Mouse (Mus musculus): Measurements from ENCODE around the gene Myoz1. TPM values are rescaled to one million over a fixed set of nuclear protein-coding genes. Genes with fewer than 3 reads are reported as not detected.

Gene Myoz1
- polyA plus RNA-seq, 1 experiment from 2014 or later, result 0.95 TPM

DNA sequence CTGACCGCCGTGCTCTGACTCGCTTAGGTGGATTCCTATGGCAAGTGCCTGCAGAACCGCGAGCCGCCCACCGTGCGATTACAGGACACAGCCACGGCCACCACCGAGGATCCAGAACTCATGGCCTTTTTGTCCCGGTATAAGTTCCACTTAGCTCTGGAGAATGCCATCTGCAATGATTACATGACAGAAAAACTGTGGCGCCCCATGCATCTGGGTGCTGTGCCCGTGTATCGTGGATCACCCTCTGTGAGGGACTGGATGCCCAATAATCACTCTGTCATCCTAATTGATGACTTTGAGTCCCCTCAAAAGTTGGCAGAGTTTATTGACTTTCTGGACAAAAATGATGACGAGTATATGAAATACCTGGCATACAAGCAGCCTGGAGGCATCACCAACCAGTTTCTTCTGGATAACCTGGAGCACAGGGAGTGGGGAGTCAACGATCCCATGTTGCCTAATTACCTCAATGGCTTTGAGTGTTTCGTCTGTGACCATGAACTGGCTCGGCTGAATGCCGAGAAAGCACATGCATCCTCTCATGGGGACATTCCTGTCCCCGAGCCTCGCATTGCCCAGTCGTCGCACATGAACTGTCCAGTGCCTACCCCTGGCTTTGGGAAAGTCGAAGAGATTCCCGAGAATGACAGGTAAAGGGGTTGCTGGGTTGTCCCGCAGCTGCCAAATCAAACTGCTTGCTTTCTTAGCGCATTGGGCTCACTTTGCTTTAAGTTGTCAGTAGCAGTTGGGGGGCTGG, 39.6 kb upstream of the Myoz1 start:
- no peak for DNase-seq (ENCODE audit: low spot score)

DNA sequence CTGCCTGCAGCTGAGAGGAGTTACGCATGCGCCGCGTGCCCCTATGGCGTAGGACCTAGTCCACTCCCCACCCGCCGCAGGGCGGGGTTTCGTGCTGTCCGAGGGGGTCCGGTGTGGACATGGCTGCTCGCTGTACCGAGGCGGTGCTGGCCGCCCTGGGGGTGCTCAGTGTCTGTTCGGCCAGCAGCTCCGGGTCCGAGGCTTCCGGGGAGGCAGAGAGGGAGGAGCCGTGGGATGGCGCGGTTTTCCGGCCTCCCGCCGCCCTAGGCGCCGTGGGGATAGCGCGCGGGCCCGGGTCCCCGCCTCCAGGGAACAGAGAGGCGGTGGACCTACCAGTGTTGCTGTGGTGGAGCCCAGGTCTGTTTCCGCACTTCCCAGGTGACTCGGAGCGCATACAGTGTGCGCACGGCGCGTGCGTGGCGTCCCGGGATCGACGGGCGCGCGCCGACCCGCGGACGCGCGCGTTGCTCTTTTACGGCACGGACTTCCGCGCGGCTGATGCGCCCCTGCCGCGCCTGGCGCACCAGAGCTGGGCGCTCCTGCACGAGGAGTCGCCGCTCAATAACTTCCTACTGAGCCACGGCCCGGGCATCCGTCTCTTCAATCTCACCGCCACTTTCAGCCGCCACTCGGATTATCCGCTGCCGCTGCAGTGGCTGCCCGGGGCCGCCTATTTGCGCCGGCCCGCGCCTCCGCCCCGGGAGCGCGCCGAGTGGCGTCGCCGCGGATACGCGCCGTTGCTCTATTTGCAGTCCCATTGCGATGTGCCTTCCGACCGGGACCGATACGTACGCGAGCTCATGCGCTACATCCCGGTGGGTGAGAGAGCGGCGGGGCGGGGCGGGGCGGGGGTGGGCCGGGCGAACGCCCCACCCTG, 38.8 kb upstream of the Myoz1 start, which contains the start of gene Fut11:
TSS of gene Fut11 (plus strand) at position 85 of the 877 bp plus-strand sequence.
- H3K27me3 ChIP-seq (replicated peaks; ENCODE audit: control insufficient read depth, insufficient read depth, low read length), result no peaks in the 10 kb centered on the region
- peak within 1 kb of the TSS; percentile 74 for H3K4me2 ChIP-seq
- peak within 1 kb of the TSS; percentile 97 for H3K27ac ChIP-seq (ENCODE audit: low read depth, low read length)
- H3K4me3 ChIP-seq (ENCODE audit: low read depth, low read length), result peak within 1 kb of the TSS; percentile 73
- peak; percentile 87 for DNase-seq (ENCODE audit: low spot score)
- H3K4me1 ChIP-seq (replicated peaks; ENCODE audit: control insufficient read depth, insufficient read depth, low read length), result peaks cover 44% of the 10 kb centered on the region
- under 1% methylated on average over 111 of the region's 111 CpGs for WGBS
- H3K9me3 ChIP-seq (ENCODE audit: control insufficient read depth, low read length), result no peaks in the 10 kb centered on the region
- peaks cover 38% of the 10 kb centered on the region for H3K36me3 ChIP-seq (ENCODE audit: control insufficient read depth, insufficient read depth, low read length)
- H3K9ac ChIP-seq (ENCODE audit: low read depth, low read length), result peak within 1 kb of the TSS; percentile 89
- peak; percentile 87 for ATAC-seq (replicated peaks; ENCODE audit: low FRiP score)

More for the DNA sequence above, 39.6 kb upstream of the Myoz1 start:
- peak overlapping the region; percentile 97 for H3K27ac ChIP-seq (ENCODE audit: low read depth, low read length)
- no peak for ATAC-seq (replicated peaks; ENCODE audit: low FRiP score)
- no peaks in the 10 kb centered on the region for H3K9me3 ChIP-seq (ENCODE audit: control insufficient read depth, low read length)
- H3K4me2 ChIP-seq, result peak overlapping the region; percentile 74
- no peaks in the 10 kb centered on the region for H3K27me3 ChIP-seq (replicated peaks; ENCODE audit: control insufficient read depth, insufficient read depth, low read length)
- 21% methylated on average over 27 of the region's 27 CpGs for WGBS
- peak overlapping the region; percentile 73 for H3K4me3 ChIP-seq (ENCODE audit: low read depth, low read length)
- peaks cover 51% of the 10 kb centered on the region for H3K4me1 ChIP-seq (replicated peaks; ENCODE audit: control insufficient read depth, insufficient read depth, low read length)
- H3K9ac ChIP-seq (ENCODE audit: low read depth, low read length), result peak overlapping the region; percentile 89
- peaks cover 33% of the 10 kb centered on the region for H3K36me3 ChIP-seq (ENCODE audit: control insufficient read depth, insufficient read depth, low read length)

DNA sequence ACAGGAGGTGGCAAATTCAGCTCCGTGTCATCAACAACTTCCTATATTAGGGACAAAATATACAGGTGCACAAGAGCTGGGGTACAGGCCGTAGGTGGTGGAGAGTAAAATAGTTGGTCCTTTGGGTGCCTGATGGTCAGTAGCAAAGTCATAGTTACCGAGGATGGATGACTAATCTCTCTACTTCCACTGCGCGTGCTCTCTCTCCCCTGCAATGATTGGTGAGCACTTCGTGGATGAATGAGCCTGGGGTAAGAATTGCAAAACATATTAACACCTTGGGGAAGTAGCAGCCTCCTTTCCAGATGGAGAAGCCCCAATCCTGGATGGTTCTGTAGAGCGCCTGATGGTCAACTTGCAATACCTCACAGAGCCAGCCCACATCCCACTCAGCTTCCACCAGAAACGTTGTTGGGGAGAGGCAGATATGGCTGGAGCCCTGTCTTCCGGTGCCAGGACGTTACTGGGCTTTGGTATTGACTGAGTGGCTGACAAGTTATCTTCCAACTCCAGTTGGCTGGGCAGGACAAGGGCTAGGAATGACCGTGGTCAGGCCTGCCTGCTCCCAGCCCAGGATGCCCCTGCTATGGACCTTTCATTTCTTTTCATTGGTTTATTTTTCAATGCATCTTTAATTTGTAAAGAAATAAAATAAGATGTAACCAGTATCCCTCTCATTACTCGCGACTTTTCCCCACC, 38.0 kb upstream of the Myoz1 start:
- H3K27ac ChIP-seq (ENCODE audit: low read depth, low read length), result peak overlapping the region; percentile 97
- H3K4me1 ChIP-seq (replicated peaks; ENCODE audit: control insufficient read depth, insufficient read depth, low read length), result peaks cover 40% of the 10 kb centered on the region
- peaks cover 46% of the 10 kb centered on the region for H3K36me3 ChIP-seq (ENCODE audit: control insufficient read depth, insufficient read depth, low read length)
- H3K4me3 ChIP-seq (ENCODE audit: low read depth, low read length), result peak overlapping the region; percentile 73
- ATAC-seq (replicated peaks; ENCODE audit: low FRiP score) (peak; percentile 33), DNase-seq (ENCODE audit: low spot score) (no peak)
- no peaks in the 10 kb centered on the region for H3K9me3 ChIP-seq (ENCODE audit: control insufficient read depth, low read length)
- WGBS, result 45% methylated on average over 13 of the region's 13 CpGs
- no peaks in the 10 kb centered on the region for H3K27me3 ChIP-seq (replicated peaks; ENCODE audit: control insufficient read depth, insufficient read depth, low read length)
- peak overlapping the region; percentile 89 for H3K9ac ChIP-seq (ENCODE audit: low read depth, low read length)
- H3K4me2 ChIP-seq, result peak overlapping the region; percentile 74

DNA sequence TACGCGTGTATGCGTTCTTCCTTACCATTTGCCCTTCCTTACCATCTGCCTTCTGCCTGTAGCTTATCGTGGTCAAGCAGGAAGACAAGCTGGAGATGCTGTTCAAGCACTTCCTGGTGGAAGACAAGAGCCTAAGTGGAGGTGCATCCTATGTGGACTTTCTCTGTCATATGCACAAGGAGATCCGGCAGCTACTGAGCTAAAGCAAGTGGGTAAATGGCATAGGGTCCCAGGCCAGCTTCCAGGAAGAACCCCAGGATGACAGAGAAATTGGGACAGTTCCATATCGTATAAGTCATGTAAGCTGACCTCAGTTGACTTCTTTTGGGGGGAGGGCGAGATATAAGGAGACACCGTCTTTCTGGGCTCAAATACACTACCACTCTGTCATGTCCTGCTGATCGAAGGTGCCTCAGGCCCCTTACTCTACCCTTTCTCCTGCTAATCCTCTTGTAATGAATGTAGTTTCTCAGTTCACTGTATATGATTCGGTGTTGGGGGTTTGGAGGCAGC, 37.3 kb upstream of the Myoz1 start:
- Histone ChIP-seq H3K27ac (ENCODE audit: low read depth, low read length) (peak overlapping the region; percentile 97), H3K9me3 (ENCODE audit: control insufficient read depth, low read length) (no peaks in the 10 kb centered on the region), H3K4me1 (replicated peaks; ENCODE audit: control insufficient read depth, insufficient read depth, low read length) (peaks cover 37% of the 10 kb centered on the region), H3K27me3 (replicated peaks; ENCODE audit: control insufficient read depth, insufficient read depth, low read length) (no peaks in the 10 kb centered on the region), H3K9ac (ENCODE audit: low read depth, low read length) (no peak overlapping the region), H3K4me2 (peak overlapping the region; percentile 74), H3K4me3 (ENCODE audit: low read depth, low read length) (peak overlapping the region; percentile 73; the same call in 1 of the 2 replicates), H3K36me3 (ENCODE audit: control insufficient read depth, insufficient read depth, low read length) (peaks cover 52% of the 10 kb centered on the region)
- DNase-seq (ENCODE audit: low spot score) (no peak), ATAC-seq (replicated peaks; ENCODE audit: low FRiP score) (no peak)
- WGBS, result 75% methylated on average over 10 of the region's 10 CpGs

DNA sequence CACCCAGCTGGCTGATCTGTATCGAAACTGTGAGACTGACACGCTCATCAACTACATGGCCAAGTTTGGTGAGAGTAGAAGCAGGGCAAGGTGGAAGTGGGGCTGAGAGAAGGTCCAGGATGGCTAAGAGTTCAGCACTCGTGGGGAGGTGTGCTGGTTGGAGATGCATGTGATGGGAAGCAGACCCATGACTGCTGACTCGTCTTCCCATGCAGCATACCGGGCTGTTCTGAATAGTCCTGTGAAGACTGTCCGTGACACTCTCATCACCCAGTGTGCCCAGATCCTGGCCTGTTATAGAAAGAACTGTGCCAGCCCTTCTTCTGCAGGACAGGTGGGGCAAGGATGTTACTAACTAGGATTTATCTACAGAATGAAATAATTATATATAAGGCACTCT, 35.4 kb upstream of the Myoz1 start:
- H3K9me3 ChIP-seq (ENCODE audit: control insufficient read depth, low read length), result no peaks in the 10 kb centered on the region
- no peak overlapping the region for H3K9ac ChIP-seq (ENCODE audit: low read depth, low read length)
- DNase-seq (ENCODE audit: low spot score) (no peak), ATAC-seq (replicated peaks; ENCODE audit: low FRiP score) (no peak)
- peaks cover 63% of the 10 kb centered on the region for H3K36me3 ChIP-seq (ENCODE audit: control insufficient read depth, insufficient read depth, low read length)
- no peak overlapping the region for H3K27ac ChIP-seq (ENCODE audit: low read depth, low read length)
- no peak overlapping the region for H3K4me2 ChIP-seq
- no peak overlapping the region for H3K4me3 ChIP-seq (ENCODE audit: low read depth, low read length)
- H3K27me3 ChIP-seq (replicated peaks; ENCODE audit: control insufficient read depth, insufficient read depth, low read length), result no peaks in the 10 kb centered on the region
- WGBS, result 90% methylated on average over 6 of the region's 6 CpGs
- peaks cover 23% of the 10 kb centered on the region for H3K4me1 ChIP-seq (replicated peaks; ENCODE audit: control insufficient read depth, insufficient read depth, low read length)

DNA sequence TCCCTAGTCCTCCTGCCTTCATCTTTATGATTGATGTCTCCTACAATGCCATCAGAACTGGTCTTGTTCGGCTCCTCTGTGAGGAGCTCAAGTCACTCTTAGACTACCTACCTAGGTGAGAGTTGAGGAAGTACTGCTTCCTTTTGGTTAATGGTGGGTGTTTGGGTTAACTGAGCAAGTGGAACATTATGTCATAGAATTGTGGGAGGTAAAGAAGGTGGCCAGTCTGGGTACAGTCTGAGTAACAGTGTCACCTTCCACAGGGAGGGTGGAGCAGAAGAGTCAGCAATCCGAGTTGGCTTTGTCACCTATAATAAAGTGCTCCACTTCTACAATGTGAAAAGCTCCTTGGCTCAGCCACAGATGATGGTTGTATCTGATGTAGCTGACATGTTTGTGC, 32.7 kb upstream of the Myoz1 start:
- ATAC-seq (replicated peaks; ENCODE audit: low FRiP score) (no peak), DNase-seq (ENCODE audit: low spot score) (no peak)
- Histone ChIP-seq H3K27me3 (replicated peaks; ENCODE audit: control insufficient read depth, insufficient read depth, low read length) (no peaks in the 10 kb centered on the region), H3K9me3 (ENCODE audit: control insufficient read depth, low read length) (no peaks in the 10 kb centered on the region), H3K27ac (ENCODE audit: low read depth, low read length) (no peak overlapping the region), H3K36me3 (ENCODE audit: control insufficient read depth, insufficient read depth, low read length) (peaks cover 83% of the 10 kb centered on the region), H3K4me1 (replicated peaks; ENCODE audit: control insufficient read depth, insufficient read depth, low read length) (peaks cover 6% of the 10 kb centered on the region; the same call in 1 of the 2 replicates), H3K4me3 (ENCODE audit: low read depth, low read length) (no peak overlapping the region), H3K4me2 (no peak overlapping the region), H3K9ac (ENCODE audit: low read depth, low read length) (no peak overlapping the region)
- 76% methylated on average over 2 of the region's 2 CpGs for WGBS

DNA sequence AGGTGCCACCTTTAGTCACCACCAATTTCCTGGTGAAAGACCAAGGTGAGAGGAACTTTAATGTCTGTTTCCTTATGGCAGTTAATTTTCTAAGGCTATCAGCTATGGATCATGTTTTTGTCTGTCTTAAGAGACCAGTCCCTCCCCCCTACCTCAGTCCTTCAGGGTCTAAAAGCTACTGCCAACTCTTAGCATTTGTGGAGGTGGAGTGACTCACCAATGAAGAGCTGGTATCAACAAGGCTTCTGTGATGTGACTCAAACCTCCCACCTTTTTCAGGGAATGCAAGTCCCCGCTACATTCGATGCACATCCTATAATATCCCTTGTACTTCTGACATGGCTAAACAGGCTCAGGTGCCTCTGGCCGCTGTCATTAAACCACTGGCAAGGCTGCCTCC, 30.2 kb upstream of the Myoz1 start:
- H3K36me3 ChIP-seq (ENCODE audit: control insufficient read depth, insufficient read depth, low read length), result peaks cover 79% of the 10 kb centered on the region
- H3K9me3 ChIP-seq (ENCODE audit: control insufficient read depth, low read length), result no peaks in the 10 kb centered on the region
- no peak overlapping the region for H3K9ac ChIP-seq (ENCODE audit: low read depth, low read length)
- DNase-seq (ENCODE audit: low spot score) (no peak), ATAC-seq (replicated peaks; ENCODE audit: low FRiP score) (no peak)
- H3K27me3 ChIP-seq (replicated peaks; ENCODE audit: control insufficient read depth, insufficient read depth, low read length), result no peaks in the 10 kb centered on the region
- H3K4me3 ChIP-seq (ENCODE audit: low read depth, low read length), result no peak overlapping the region
- H3K27ac ChIP-seq (ENCODE audit: low read depth, low read length), result no peak overlapping the region
- H3K4me1 ChIP-seq (replicated peaks; ENCODE audit: control insufficient read depth, insufficient read depth, low read length), result no peaks in the 10 kb centered on the region
- 95% methylated on average over 3 of the region's 3 CpGs for WGBS
- no peak overlapping the region for H3K4me2 ChIP-seq

DNA sequence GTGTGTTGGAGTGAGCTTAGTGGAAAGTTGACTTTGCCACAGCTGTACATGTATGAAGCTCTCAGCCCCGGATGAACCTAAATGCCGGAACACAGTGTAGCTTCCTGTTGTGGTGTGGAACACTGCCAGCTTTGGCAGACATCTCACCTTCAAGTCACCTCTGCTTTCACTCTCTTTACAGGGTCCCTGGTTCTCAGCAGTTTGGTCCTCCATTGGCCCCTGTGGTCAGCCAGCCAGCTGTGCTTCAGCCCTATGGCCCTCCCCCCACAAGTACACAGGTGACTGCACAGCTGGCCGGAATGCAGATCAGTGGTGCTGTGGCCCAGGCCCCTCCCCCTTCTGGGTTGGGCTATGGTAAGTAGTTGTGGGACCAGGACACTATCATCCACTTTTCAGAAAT, 26.2 kb upstream of the Myoz1 start:
- ATAC-seq (replicated peaks; ENCODE audit: low FRiP score), result peak; percentile 57; the same call in 1 of the 2 replicates
- peaks cover 78% of the 10 kb centered on the region for H3K36me3 ChIP-seq (ENCODE audit: control insufficient read depth, insufficient read depth, low read length)
- WGBS, result 77% methylated on average over 3 of the region's 3 CpGs

More for the DNA sequence above, 26.2 kb upstream of the Myoz1 start:
- H3K4me2 ChIP-seq, result no peak overlapping the region
- no peaks in the 10 kb centered on the region for H3K4me1 ChIP-seq (replicated peaks; ENCODE audit: control insufficient read depth, insufficient read depth, low read length)
- DNase-seq (ENCODE audit: low spot score), result no peak
- H3K9me3 ChIP-seq (ENCODE audit: control insufficient read depth, low read length), result no peaks in the 10 kb centered on the region
- no peak overlapping the region for H3K9ac ChIP-seq (ENCODE audit: low read depth, low read length)
- H3K27me3 ChIP-seq (replicated peaks; ENCODE audit: control insufficient read depth, insufficient read depth, low read length), result no peaks in the 10 kb centered on the region
- no peak overlapping the region for H3K4me3 ChIP-seq (ENCODE audit: low read depth, low read length)
- H3K27ac ChIP-seq (ENCODE audit: low read depth, low read length), result no peak overlapping the region
